Mouse (Mus musculus): ENCODE data around the gene Abtb2.

DNA sequence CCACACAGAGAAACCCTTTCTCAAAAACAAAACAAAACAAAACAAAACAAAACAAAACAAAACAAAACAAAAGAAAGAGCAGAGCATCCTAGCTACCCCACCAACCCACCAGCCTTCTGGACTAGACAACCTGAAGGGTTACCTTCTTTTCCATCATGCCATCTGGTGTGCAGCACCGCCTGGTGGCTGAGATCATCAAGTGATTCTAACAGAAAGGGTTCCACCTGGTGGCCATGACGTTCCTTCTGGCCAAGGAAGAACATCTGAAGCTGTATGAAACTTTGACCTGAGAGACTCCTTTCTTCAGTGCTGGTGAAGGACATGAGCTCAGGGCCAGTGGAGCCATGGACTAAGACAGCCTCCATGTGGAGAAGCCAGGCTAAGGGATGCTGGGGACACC is 19.0 kb upstream of the Abtb2 start:
- TF ChIP-seq POLR2AphosphoS2 (IDR thresholded peaks at IDR 0.05; ENCODE audit: insufficient read length, low read depth): no peak
- TF ChIP-seq POLR2A (IDR thresholded peaks at IDR 0.05; ENCODE audit: insufficient read length, low read depth): no peak
- no peak for TF ChIP-seq MAX (IDR thresholded peaks at IDR 0.05; ENCODE audit: low read depth)
- TF ChIP-seq CEBPB (IDR thresholded peaks at IDR 0.05; ENCODE audit: insufficient read depth, poor library complexity, severe bottlenecking): no peak
- no peak for TF ChIP-seq TCF12 (IDR thresholded peaks at IDR 0.05; ENCODE audit: insufficient read depth, poor library complexity, severe bottlenecking)
- no peak for TF ChIP-seq USF1 (IDR thresholded peaks at IDR 0.05; ENCODE audit: low read depth)
- no peak for TF ChIP-seq MYOG (IDR thresholded peaks at IDR 0.05; ENCODE audit: control insufficient read depth in 1 of 3, insufficient read depth in 1 of 3, insufficient read length in 2 of 3, low read depth in 2 of 3)
- no peak for TF ChIP-seq REST (IDR thresholded peaks at IDR 0.05; ENCODE audit: insufficient read depth, insufficient read length)
- TF ChIP-seq E2F4 (IDR thresholded peaks at IDR 0.05; ENCODE audit: insufficient read depth): no peak
- TF ChIP-seq MYOD1 (IDR thresholded peaks at IDR 0.05; ENCODE audit: control insufficient read depth in 1 of 3, insufficient read length in 2 of 3, low read depth in 2 of 3): no peak
- no peak for TF ChIP-seq TCF3 (IDR thresholded peaks at IDR 0.05; ENCODE audit: insufficient read length, low read depth)
